Mouse (Mus musculus) stomach, embryonic 14.5 days (tissue): ENCODE data around the gene Med23. TPM values are rescaled to one million over a fixed set of nuclear protein-coding genes. Genes with fewer than 3 reads are reported as not detected.

Experiments
- ATAC-seq: fragments of 200-750 bp; cut with Nextera tagmentation; 2 replicates; pipeline ENCODE4 v1.8.0; 2017; ENCODE audit warnings: low read depth, moderate TSS enrichment; ENCODE audit not compliant: insufficient number of reproducible peaks, insufficient read depth, low FRiP score
- H3K27ac ChIP-seq: fragments of 300-500 bp; sonication (generic); 2 replicates; pipeline ENCODE4 v1.5.1; 2014; ENCODE audit warnings: mild to moderate bottlenecking, low read length, moderate library complexity, mixed read lengths
- H3K27me3 ChIP-seq: fragments of 300-500 bp; sonication (generic); 2 replicates; pipeline ENCODE4 v1.6.1; 2014; ENCODE audit warnings: low read length, control low read depth, mixed read lengths; ENCODE audit not compliant: control insufficient read depth, insufficient read depth
- H3K36me3 ChIP-seq: fragments of 300-500 bp; sonication (generic); 2 replicates; pipeline ENCODE4 v1.6.1; 2014; ENCODE audit warnings: mild to moderate bottlenecking, control low read depth, low read length, moderate library complexity, mixed read lengths; ENCODE audit not compliant: control insufficient read depth, insufficient read depth
- H3K4me1 ChIP-seq: fragments of 300-500 bp; sonication (generic); 2 replicates; pipeline ENCODE4 v1.6.1; 2014; ENCODE audit warnings: low read length, control low read depth, mixed read lengths; ENCODE audit not compliant: control insufficient read depth, insufficient read depth
- H3K4me2 ChIP-seq: fragments of 300-500 bp; sonication (generic); replicated peaks from 2 replicates; pipeline ENCODE4 v1.6.1; 2014; ENCODE audit warnings: low read depth, low read length, control low read depth
- H3K4me3 ChIP-seq: fragments of 300-500 bp; sonication (generic); 2 replicates; pipeline ENCODE4 v1.5.1; 2014; ENCODE audit warnings: low read depth, low read length, control low read depth
- H3K9ac ChIP-seq: fragments of 300-500 bp; sonication (generic); replicated peaks from 2 replicates; pipeline ENCODE4 v1.6.1; 2014; ENCODE audit warnings: low read depth, mild to moderate bottlenecking, control low read depth, low read length, moderate library complexity, mixed read lengths
- H3K9me3 ChIP-seq: fragments of 300-500 bp; sonication (generic); 2 replicates; pipeline ENCODE4 v1.6.1; 2016; ENCODE audit warnings: low read depth, low read length, control low read depth; ENCODE audit not compliant: control insufficient read depth
- WGBS: fragments of 180-500 bp; shearing (Covaris S2); extraction: QIAGEN DNeasy Blood & Tissue Kit; methylation state at CpG from one replicate; pipeline ENCODE4 v1.1.7; 2014; 5-methylcytosine and 5-hydroxymethylcytosine counted together
- microRNA-seq: library from miRNA; unstranded; fragments of <30 nt; microRNA quantifications from one replicate; pipeline ENCODE4, GENCODE M21; 2016
- polyA plus RNA-seq: library from polyadenylated mRNA; unstranded; fragments of >200 nt; fragmentation: Nextera tagmentation; extraction: Ambion mirVana; gene quantifications from 2 replicates; pipeline ENCODE4 v1.2.1, GENCODE M21; 2014

Gene Med23
- polyA plus RNA-seq, 1 experiment from 2014 or later, result 29.1 TPM

GRCm38 (mm10) chr10:24961112-24961511 lies 91.3 kb downstream of the Med23 start:
- Histone ChIP-seq H3K4me1 (no peaks in the 10 kb centered on the region), H3K36me3 (no peaks in the 10 kb centered on the region), H3K4me2 (no peak overlapping the region), H3K27me3 (no peaks in the 10 kb centered on the region), H3K27ac (no peak overlapping the region), H3K9me3 (no peaks in the 10 kb centered on the region), H3K9ac (no peak overlapping the region), H3K4me3 (no peak overlapping the region)
- WGBS, result 38% methylated on average over 2 of the region's 2 CpGs
- ATAC-seq, result no peak

- H3K4me2 ChIP-seq, result no peak overlapping the region
- H3K36me3 ChIP-seq, result no peaks in the 10 kb centered on the region
- H3K4me3 ChIP-seq, result no peak overlapping the region
- H3K9me3 ChIP-seq, result no peaks in the 10 kb centered on the region
- no peak for ATAC-seq
- no peaks in the 10 kb centered on the region for H3K4me1 ChIP-seq
- no peak overlapping the region for H3K27ac ChIP-seq
- 53% methylated on average over 2 of the region's 2 CpGs for WGBS
- no peak overlapping the region for H3K9ac ChIP-seq
- H3K27me3 ChIP-seq, result no peaks in the 10 kb centered on the region
These were observed 92.1 kb downstream of the Med23 start for GRCm38 (mm10) chr10:24961889-24962288.

Small RNAs within 50 kb of the gene (microRNA-seq; reads per million reads assigned to microRNA genes)
- not detected for gene Mir6905

Other genes starting within 250 kb of the Med23 start
- gene Enpp1, start 157.8 kb upstream of the Med23 start, polyA plus RNA-seq, result 8.3 and 8.5 TPM in 2 replicates
- 9.1 and 9.3 TPM in 2 replicates for gene Enpp3, start 27.2 kb upstream of the Med23 start, polyA plus RNA-seq
- gene Arg1, start 57.5 kb downstream of the Med23 start, polyA plus RNA-seq, result 12.4 and 14.4 TPM in 2 replicates